Mouse (Mus musculus) c-Kit-positive CD71-positive TER-119-negative erythroid progenitor cells, embryonic 14.5 days (primary cell): ENCODE results near the gene 4930415O20Rik.
"Not testable (repeated sequence)": the region's sequence is repeated elsewhere in the genome, so short reads cannot be mapped to it uniquely, and the experiment has no call there.

Source experiments
- DNase-seq: peaks from one replicate; pipeline ENCODE4 v3.0.0-alpha.2; 2013; ENCODE audit warnings: low read depth

4930415O20Rik gene

DNA sequence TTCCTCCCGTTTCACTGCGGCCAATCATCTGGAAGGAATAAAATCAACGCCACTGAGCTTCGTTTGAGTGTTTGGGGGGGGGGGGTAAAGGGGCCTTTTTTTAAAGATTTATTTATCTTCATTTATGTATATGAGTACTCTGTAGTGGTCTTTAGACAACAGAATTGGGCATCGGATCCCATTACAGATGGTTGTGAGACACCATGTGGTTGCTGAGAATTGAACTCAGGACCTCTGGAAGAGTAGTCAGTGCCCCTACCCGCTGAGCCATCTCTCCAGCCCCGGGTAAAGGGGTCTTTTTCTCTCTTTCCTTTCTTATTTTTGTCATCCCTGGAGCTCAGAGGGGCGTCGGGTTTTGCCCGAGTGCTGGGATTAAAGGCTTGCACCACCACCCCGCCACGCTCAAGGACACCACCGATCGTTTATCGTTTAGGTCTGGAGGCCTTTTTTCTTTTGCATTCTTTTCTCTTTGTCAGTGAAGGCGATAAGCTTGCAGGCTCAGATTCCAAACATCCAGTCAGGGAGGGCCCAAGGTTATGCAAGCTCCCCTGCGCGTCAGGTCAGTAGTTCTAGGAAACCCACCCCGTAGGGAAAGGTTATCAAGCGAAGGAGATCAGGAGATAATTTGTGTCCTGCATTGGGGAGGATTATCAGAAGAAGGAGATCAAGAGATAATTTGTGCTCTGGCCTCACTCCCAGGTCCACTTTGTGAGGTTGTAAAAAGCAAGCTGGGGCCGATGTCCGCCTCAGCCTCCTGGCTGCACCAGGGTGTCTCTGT lies 2.4 kb upstream of the 4930415O20Rik start:
- peak; percentile 21 for DNase-seq

DNA sequence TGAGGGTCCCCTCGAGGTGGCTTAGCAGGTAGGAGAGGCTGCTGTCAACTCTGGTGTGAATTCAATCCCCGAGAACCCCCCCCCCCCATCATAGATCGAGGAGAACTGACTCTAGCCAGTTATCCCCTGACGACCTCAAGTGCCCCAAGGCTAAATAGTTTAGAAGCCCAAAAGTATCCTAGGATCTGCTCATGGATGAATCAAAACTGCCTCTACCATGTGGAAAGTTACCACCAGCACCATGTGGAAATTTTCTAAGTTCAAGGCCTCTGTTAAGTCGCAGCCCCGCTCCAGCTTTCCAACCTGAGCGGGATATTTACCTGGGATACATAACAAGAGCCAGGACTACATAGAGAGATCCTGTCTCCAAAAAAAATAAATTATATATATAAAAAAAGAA lies 1.6 kb upstream of the 4930415O20Rik start:
- DNase-seq = no peak

DNA sequence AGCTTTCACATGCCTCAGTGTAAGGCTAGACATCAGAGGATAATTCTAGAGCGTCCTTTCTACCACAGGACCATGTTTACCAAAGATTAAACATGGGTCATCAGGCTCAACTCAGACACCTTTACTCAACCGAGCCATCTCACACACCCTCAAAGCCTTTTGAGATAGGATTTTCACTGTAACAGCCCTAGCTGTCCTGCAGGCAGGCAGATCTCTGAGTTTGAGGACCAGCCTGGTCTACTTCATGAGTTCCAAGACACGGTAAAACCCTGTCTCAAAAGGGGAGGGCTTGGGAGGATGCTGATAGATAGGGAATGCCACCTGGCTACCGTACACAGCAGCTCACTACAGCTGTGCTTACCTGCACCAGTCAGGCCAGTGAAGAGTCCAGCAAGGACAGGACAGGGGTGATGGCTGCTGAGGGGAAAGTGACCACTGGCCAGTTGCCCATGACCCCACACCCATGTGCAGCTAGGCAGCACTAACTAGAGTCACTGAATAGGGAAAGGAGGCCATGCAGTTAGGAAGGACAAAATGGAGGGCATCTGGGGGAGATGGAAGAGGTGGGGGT lies 924 bp upstream of the 4930415O20Rik start:
- no peak for DNase-seq

DNA sequence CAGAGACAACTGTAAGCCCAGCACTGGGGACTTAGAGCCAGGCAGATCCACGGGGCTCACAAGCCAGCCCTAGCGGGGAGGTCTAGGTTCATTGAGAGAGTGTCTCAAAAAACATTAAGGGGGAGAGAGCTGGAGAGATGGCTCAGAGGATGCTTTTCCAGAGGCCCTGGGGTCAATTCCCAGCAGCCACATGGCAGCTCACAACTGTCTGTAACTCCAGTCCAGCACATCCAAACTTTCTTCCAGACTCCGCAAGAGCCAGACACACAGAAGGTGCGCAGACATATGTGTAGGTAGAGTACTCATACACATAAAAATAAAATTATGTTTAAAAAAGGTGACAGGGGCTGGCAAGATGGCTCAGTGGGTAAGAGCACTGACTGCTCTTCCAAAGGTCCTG lies 2.5 kb downstream of the 4930415O20Rik start:
- DNase-seq = no peak

DNA sequence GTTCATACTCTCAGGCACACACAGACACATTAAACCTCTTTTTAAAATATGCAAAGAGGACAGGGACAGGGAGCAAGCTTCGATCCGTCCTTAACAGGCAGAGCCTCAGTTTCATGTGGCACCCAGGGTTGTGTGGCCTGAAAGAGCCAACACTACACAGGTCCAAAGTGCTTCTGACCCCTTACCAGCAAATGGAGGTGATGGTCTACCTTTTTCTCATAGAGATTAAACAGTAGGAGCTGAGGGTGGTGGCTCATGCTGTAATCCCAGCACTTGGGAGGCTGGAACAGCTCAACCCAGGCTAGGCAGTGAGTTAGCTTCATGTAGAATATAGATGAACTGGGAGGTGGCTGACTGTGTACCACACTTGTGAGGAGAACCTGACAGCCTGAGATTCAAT lies 8.5 kb downstream of the 4930415O20Rik start:
- DNase-seq = no peak

DNA sequence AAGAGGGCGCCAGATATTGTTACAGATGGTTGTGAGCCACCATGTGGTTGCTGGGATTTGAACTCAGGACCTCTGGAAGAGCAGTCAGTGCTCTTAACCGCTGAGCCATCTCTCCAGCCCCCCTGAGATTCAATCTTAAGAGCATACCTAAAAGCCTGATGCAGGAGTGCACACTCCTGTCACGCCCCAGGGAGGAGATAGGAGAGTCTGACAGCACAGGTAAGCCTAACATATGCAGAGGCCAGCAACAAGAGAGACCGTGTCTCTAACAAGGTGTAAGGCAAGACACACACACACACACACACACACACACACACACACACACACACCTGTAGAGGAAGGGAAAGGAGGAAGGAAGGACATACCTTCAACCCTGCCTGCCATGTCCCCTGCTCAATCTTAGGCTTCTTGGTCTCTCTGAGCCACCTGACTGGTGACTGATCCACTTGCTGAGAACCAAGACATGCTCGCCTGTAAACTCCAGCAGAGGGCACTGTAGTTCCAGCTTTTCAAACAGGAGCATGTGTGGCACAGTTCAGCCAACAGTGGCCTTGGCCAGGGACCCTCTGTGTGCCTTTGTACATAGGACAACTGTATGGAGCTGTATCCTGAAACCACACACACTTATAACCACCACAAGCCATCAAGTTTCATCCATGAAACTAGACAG lies 9.1 kb downstream of the 4930415O20Rik start:
- DNase-seq = peak; percentile 83

DNA sequence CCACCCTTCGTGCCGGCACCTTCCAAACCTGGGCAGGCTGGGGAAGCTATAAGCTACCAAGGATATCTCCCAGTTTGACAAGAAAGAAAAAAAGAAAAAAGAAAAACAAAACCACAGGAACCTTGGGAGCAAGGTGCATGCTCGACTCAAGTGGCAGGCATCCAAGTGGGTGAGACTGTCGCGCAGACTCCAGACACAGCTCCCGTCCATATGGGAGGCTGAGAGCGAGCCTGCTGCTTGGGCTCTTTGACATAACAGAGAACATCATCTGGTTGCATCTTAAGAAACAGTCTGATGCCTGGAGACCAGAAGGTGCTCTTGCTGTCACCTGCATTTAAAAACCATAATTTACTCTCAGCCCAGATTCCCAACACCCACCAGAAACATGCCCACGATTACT lies 11.6 kb downstream of the 4930415O20Rik start:
- no peak for DNase-seq

DNA sequence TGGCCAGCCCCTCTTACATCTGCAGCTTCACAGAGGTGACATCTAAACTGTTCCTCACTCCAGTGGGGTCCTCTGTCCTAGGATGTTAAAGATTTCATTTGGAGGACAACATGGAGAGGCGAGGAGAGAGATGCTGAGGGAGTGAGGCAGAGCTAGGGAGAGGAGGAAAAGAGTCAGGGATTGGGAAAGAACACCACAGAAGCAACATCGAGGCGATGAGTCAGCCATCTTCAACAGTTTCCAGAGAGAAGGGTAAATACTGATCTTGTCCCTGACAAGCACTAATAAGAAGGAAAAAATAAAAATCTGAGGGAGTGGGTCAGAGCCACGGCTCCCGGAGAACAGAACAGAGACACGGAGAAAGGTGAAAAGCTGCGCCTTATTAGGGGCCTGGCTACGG lies 12.2 kb downstream of the 4930415O20Rik start:
- no peak for DNase-seq

DNA sequence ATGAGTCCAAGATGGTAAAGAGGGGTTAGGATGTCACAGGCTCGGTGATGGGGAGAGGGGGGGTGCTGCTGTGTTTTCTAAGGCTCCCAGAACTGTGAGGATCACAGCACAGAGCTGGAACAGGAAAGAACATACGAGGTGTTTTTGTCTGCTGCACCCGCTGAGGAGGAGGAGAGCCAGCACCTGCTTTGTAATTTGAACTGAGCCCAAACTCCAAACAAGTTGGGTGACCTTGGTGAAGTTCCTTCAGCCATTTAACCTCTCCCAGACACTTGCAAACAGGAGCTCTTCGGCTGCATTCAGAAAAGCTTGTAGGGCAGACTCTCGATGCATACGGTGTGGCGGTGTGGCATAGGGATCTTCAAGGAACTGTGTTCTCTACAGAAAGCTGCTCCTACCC lies 14.6 kb downstream of the 4930415O20Rik start:
- no peak for DNase-seq

DNA sequence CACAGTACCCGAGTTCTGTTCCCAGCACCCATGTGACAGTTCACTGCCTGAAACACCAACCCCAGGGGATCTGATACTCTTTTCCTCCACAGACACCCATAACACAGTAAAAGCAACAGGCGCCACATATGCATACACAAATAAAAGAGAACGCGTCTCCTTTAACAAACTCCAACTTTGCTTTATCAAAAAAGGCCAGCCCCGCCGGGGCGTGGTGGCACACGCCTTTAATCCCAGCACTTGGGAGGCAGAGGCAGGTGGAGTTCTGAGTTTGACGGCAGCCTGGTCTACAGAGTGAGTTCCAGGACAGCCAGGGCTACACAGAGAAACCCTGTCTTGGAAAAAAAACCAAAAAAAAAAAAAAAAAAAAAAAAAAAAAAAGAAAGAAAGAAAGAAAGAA lies 15.3 kb downstream of the 4930415O20Rik start:
- not testable (repeated sequence) for DNase-seq

DNA sequence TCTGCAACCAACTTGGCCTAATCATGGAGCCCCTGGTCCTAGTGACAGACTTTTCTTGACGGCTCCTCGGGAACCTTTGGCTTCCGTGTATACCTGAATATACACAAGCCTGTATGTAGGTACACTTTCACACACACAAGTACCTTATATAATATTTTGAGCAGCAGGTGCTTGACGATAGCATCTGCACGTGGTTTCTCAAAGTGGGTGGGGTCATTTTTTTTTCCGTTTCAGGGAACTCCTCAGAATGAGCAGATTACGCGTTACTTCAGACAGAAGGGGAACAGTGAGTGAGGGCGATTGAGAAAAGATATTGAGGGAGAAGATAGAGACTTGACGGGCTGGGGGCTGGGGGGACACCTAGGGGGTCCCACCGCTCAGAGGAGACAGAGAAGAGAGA lies 16.9 kb downstream of the 4930415O20Rik start:
- DNase-seq = no peak

DNA sequence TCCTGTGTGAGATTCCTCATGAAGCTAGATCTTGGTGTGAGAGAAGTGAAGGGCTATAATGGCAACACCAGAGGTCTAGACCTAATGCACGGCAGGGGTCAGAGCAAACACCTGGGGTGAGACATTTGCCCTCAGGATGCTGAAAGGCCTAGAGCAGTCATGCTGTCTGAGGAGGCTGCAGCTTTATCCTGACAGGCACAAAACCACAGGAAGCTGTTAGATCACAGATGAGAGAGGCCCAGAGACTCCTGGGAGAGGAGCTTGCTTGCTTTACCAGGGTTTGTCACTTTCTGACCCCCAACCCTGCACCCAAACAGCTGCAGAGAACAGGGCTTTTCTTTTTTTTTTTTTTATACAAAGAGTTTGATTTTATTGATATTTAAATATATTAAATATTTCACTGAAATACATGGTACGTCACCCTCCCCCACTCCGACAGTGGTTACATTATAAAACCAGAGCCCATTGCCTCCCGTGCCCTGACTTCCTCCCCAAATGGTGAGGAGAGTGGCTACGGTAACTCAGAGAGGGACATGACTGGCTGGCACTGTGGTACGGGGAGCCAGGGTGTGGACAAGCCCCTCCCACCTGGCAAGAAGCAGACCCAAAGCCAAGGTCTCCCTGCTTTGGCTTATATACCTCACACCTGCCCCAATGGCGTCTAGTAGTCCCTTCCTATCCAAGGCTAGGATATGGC lies 19.0 kb downstream of the 4930415O20Rik start:
- DNase-seq = no peak

DNA sequence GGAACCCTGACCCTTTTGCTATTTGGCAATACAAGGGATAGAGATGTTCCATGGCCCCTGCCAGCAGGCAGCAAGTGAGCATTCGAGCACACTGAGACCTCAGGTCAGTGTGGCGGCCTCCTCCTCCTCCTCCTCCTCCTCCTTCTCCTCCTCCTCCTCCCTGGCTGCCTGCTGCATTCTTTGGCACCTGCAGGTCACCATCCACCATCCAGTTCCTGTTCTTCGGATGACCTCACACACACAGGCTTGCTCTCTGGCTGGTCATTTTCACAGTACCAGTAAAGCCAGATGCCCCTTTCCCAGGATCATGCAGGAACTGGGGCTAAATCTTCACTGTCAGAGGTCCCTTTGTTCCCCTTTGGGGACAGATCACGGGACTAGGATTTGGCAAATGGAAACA lies 20.6 kb downstream of the 4930415O20Rik start:
- DNase-seq = no peak

DNA sequence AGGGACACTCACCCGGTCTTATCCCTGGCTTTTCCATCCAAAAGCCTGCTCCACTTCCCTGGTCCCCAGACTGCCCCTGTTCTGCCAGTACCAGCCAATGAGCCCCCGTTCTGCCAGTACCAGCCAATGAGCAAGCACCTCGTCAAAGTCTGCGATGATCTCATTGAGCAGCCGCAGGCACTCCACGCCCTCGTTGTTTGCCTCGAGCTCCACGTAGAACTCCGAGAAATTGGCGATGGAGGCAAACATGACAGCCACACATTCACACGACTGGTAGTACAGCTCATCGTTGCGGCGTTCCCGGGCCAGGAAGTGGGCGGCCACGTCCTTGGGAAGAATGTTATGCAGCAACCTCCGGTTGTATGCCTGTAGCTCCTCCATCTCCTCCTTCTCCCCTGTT lies 23.4 kb downstream of the 4930415O20Rik start:
- no peak for DNase-seq

DNA sequence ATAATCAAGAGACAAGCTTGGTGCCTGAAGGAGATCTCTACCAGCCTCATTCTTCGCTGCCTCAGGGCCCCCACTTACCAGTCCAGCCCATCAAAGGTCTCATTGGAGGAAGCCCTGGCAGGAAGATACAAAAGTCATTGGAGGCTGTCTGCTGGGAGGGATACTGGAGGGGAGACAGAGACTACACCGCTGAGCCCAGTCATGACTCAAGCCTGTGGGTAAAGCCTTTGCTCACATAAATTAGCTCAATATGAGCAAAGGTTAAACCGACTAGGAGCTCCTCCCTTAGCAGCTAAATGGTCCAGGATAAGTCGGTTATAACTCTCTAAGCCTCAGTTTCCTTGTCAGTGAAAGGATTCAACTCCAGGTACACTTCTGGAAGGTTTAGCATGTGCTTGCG lies 24.2 kb downstream of the 4930415O20Rik start:
- no peak for DNase-seq

DNA sequence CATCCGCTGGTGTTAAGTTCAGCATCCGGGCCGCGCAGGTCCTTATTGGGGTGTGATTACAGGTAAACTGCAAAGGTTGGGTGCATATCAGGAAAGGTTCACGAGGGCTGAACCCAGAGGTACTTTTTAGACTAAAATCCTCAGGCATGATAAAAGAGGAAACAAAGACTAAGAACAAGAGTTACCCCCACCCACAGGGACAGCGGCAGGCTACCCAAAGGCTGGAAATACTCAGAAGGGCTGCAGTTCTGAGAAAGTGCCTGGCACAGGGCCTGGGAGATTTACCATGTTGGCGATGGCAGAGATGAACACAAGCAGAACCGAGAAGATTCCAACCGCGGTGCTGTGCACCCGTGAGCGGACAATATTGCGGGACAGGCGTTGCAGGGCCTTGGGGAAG lies 25.8 kb downstream of the 4930415O20Rik start:
- DNase-seq = no peak

DNA sequence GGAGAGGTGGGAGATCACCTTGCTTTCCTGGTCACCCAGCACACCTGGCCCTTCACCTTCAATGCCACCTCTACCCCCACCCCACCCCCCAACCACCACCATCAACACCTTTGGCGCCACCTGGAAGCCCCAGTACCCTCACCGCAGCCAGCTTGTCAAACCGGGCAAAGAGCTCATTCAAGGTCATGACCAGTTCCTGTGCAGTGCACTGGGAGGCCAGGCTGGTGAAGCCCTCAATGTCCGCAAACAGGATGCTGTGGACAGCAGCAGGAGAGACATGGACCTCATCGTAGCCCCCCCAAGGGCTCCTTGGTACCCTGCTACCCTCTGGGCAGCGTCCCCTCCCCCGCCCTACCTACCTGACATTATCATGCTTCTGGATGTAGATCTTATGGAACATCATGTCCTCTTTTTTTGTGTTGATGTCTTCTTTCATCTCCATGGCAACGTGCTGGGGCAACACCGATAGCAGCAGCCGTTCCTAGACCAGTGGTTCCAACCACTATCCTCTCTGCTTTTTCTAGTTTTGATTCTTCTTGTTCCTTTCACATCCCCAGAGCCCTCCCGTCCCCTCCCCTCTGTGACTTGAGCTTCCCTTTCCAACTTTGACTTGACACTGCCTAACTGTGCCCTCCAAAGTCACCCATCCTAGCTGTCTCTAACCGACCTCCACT lies 29.4 kb downstream of the 4930415O20Rik start:
- DNase-seq = no peak

DNA sequence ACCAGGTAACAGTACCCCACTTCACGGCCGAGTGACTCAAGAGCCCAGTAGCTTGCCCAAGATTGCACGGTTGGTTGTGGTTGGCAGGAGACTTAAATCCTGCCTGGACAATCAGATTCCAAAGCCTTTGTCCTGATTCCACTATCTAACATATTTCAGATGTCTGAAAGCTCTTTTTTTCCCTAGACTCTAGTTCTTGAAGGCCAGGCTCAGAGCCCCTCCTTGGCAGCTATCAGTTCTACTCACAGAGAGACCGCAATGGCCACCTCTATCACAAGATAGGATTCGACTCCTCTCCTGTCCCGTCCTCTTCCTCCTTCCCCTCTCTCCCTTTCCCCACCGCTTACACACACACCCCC lies 31.0 kb downstream of the 4930415O20Rik start:
- DNase-seq = no peak

DNA sequence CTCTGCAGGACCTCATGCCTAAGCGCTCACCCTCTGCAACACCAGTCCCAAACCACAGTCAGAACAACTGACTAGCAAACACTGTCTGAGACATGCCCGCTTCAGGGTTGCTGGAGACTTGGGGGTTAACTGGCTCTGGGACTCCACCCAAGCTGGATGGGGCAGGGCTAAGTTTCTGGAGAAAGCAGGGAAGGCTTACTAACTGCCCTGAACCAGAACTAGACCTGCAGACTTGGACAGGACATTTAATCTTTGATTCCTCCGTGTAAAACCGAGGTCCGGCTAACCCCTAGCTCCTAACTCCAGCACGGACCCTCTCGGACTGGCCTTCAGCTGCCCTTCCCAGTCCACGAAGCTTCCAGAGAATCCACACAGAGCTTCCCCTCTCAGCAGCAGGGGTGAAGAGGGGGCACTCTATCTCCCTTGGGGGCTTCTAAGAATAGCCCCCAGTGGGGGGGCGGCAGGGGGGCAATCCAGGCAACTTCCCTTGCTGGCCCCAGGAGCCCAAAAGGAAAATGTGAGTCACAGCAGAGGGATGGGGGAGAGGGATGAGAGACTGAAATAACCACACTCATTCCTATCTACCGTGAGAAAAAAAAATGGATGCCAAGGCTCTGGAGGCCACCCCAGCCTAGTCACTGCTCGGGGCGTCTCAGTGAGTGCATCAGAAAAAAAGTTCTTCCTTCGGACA lies 31.5 kb downstream of the 4930415O20Rik start:
- no peak for DNase-seq

DNA sequence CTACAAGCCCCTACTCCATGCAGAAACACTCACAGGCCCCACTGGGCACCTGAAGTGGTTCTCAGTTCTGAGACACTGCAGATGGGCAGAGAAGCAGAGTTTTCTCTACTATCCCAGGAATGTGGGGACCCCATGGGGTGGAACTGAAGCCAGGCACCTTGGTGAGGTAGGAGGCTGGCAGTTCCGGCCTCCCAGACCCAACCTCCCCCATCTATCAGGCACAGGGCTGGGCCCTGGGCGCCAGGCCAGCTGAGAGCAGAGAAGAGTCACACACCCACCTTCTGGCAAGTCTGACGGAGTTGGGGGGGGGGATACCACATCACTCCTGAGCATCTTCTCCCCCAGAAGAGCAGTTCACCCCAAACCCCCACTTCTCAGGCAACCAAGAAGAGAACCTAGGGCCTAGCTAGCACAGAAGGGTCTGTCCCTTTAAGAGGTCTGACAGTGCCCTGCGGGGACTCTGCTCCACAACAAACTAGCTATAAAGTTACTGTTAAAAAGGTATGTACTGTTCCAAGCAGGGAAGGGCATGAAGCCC lies 32.2 kb downstream of the 4930415O20Rik start:
- DNase-seq = no peak

DNA sequence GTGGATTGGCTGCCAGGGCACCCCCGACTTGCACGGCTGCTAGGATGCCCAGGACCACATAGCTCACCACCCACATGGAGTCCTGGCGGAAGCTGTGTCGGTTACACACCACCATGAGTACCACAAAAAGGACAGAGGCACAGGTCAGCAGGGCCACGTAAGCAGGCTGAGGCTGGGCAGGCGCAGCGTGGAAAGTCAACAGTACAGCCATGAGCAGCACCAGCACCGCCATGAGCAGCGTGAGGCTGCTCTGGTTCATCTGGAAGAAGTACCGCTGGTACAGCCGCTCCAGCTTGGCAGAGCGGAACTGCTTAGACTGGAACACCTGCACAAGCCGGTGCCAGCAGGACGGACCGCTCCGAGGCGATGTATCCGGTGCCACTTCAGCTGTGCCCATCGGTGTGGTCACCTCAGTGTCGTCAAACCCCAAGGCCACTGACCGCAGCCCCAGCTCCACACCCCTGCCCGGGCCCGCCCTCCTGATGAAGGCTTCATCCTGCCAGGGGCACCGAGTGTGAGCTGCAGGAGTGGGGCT lies 33.3 kb downstream of the 4930415O20Rik start:
- no peak for DNase-seq
